Mouse (Mus musculus): ENCODE measurements at regions not wholly inside any gene's neighbourhood (a gene's known extent, or its start where the extent isn't known, plus 50 kb on each side); places are given as distances from the start of the nearest gene placed in this dataset.

DNA sequence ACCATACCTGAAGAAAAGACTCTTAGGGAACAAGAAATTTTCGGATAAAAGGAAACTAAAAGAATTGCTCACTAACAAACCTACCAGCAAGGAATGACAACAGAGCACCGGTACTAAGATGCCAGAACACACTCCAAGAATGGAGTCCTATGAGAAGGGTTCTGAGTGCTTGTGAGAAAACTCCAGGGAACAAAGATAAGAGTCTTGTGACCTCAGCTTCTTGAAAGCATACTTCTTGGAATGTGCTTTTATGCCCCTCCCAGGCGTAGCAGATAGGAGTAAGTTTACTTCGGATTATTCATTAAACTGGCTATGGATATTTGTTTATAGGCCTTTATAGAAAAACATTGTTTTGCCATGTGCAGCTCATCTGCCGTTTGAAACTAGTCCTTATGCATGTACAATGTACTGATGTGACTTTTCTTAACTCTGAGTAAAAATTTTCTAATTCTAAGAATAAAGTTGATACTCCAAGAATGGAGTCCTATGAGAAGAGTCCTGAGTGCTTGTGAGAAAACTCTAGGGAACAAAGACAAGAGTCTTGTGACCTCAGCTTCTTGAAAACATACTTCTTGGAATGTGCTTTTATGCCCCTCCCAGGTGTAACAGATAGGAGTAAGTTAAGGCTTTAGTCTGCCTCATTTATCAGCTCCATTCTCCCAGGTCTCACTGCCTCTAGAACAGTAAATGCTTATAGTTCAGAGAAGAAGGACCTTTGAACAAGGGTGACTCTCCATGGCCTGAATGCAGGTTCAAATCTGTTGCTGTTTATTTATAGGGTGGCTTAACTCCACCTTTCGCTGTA is 150.8 kb upstream of the Kynu start:
- no peak for DNase-seq (ENCODE audit: low read depth, low spot score)

DNA sequence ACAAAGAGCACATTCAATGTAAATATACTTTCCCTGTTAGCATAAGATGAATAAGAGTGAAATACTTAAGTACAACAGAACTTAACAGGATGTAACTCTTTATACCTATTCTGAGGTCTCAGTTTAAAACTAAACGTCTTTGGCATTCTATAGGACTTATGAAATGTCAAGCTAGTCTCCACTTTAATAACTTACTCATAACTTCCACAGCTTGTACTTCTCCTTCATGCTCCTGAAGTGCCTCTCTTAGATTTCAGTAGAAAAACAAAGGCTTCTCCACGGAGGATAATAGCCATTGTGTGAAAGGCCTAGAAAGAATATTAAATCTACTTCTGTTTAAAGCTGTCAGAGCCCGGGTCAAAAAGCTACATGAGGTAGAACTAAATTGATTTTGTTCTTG is 117.9 kb upstream of the Kynu start:
- no peak for DNase-seq (ENCODE audit: low read depth, low spot score)

DNA sequence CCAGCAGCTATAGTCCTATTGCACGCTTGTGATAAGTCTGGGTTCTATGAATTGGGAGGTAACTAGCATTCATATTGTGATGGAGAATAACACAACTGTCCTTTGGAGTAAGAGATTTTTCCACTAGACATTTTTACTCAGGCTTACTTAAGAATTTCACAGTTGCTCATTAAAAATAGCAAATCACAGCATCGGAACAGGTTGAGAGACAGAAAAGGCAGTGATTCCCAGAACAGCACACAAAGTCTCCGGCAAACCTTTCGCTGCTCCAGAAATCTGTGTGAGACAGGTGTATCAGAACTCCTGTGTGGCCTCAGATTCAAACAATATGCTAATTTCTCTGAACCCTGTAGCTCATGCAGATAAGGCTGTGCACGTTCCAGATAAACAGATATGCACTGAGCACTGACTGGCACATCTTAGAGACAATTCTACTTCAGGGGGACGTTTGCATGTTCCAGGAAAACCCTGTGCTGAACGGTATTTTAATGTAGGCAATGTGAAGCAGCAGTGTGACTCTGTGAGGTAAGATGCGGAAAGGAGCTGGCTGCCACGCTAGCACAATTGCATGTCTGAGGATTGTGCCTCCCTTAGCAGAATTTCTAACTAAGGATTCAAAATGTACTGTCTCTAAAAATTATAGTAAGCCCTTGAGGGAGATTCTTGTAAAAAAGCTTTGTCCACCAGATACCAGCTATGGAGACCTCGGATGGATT is 99.8 kb upstream of the Kynu start:
- no peak for DNase-seq (ENCODE audit: low read depth, low spot score)

DNA sequence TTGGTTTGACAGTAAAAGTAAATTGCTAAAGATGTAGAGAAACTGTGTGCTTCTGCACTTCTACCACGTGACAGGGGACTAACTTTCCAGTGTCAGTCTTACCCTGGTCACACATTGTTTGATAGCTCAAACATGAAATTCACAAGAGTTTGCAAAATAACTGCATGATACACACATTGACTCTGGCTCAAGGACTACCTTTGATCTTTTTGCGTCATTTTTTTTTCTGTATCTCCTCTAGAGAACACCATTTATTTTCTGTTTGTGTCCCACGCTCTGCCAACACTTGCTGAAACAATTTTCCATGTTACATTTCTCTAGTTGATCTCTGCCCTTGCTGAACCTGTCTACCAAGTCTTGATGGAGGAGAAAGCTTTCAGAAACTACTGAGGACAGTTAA is 86.0 kb upstream of the Kynu start:
- no peak for DNase-seq (ENCODE audit: low read depth, low spot score)

DNA sequence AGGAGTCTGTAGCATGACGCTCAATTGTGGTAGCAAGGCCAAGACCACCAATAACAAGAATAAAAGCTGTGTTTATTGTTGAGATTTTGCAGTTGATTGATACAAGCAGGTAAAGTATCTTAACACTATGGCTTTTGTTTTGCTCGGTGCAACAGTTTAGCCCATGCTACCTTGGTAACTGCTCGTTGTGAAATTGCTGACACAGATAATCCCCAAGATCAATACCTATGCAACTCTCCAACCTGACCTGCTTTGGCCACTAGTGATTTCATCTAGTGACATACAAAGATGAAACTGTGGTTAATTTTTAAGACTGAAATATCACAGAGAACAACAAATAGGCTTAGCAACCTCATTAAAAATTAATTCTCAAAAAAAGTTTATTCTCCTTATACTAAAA is 85.2 kb upstream of the Kynu start:
- no peak for DNase-seq (ENCODE audit: low read depth, low spot score)

DNA sequence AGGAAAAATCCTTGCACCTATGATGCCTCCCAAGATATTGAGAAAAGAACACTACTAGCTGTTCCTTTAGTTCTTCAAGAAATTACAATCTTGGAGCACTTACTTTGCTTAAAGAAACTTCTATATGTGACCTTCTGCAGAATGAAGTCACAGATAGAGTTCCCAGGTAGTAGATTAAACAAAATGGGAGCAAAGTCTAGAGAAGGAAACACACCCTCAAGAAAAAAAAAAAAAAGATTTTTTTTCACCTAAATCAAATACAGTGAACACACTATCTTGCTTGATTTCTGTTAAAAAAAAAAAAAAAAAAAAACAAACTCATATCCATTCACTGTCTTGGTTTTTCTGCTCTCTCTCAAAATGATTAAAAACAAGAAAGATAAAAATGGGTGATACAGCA is 76.6 kb upstream of the Kynu start:
- no peak for DNase-seq (ENCODE audit: low read depth, low spot score)

DNA sequence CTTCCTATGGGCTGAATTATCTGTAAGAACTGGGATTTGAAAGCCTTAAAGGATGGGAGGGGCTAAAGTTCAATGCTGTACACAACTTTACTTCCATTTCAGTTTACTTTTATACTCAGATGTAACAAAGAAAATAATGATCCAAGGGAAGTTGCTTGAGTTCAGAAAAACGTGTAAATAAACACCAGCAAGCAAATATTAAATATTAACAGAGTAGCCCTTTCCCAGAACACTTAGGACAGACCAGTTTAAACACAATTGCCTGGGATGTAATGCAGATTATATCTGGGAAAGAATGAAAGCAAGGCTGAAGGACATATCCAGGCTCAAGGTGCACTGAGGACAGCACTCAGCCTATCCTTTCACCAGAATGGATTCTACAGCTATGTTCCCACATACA is 75.3 kb upstream of the Kynu start:
- no peak for DNase-seq (ENCODE audit: low read depth, low spot score)
